Mouse (Mus musculus) kidney, embryonic 14.5 days (tissue): Measurements from ENCODE around the gene Fndc3b. TPM values are rescaled to one million over a fixed set of nuclear protein-coding genes. Genes with fewer than 3 reads are reported as not detected.

ENCODE experiments used
- ATAC-seq: fragments of 200-750 bp; cut with Nextera tagmentation; 2 replicates; pipeline ENCODE4 v1.8.0; 2017; ENCODE audit warnings: moderate number of reproducible peaks, mild to moderate bottlenecking, moderate TSS enrichment, moderate library complexity; ENCODE audit not compliant: low FRiP score, low TSS enrichment
- H3K27ac ChIP-seq: fragments of 300-500 bp; sonication (generic); 2 replicates; pipeline ENCODE4 v1.5.1; 2014; ENCODE audit warnings: low read depth, mild to moderate bottlenecking, low read length, moderate library complexity, mixed read lengths
- H3K27me3 ChIP-seq: fragments of 300-500 bp; sonication (generic); 2 replicates; pipeline ENCODE4 v1.6.1; 2014; ENCODE audit warnings: mild to moderate bottlenecking, low read length; ENCODE audit not compliant: control insufficient read depth, insufficient read depth
- H3K36me3 ChIP-seq: fragments of 300-500 bp; sonication (generic); 2 replicates; pipeline ENCODE4 v1.6.1; 2014; ENCODE audit warnings: low read length, mixed read lengths; ENCODE audit not compliant: control insufficient read depth, insufficient read depth
- H3K4me1 ChIP-seq: fragments of 300-500 bp; sonication (generic); 2 replicates; pipeline ENCODE4 v1.6.1; 2014; ENCODE audit warnings: low read length, mixed read lengths; ENCODE audit not compliant: control insufficient read depth, insufficient read depth
- H3K4me2 ChIP-seq: fragments of 300-500 bp; sonication (generic); replicated peaks from 2 replicates; pipeline ENCODE4 v1.6.1; 2014; ENCODE audit warnings: low read depth, mild to moderate bottlenecking, low read length
- H3K4me3 ChIP-seq: fragments of 300-500 bp; sonication (generic); 2 replicates; pipeline ENCODE4 v1.5.1; 2014; ENCODE audit warnings: mild to moderate bottlenecking, low read length
- H3K9ac ChIP-seq: fragments of 300-500 bp; sonication (generic); 2 replicates; pipeline ENCODE4 v1.6.1; 2014; ENCODE audit warnings: low read depth, mild to moderate bottlenecking, low read length, moderate library complexity
- H3K9me3 ChIP-seq: fragments of 300-500 bp; sonication (generic); 2 replicates; pipeline ENCODE4 v1.6.1; 2016; ENCODE audit warnings: low read length; ENCODE audit not compliant: control insufficient read depth
- WGBS: fragments of 180-500 bp; shearing (Covaris S2); extraction: QIAGEN DNeasy Blood & Tissue Kit; methylation state at CpG from one replicate; pipeline ENCODE4 v1.1.7; 2014; 5-methylcytosine and 5-hydroxymethylcytosine counted together
- polyA plus RNA-seq: library from polyadenylated mRNA; unstranded; fragments of >200 nt; fragmentation: Nextera tagmentation; extraction: Ambion mirVana; gene quantifications from 2 replicates; pipeline ENCODE4 v1.2.1, GENCODE M21; 2014

Fndc3b gene
- polyA plus RNA-seq, 1 experiment from 2014 or later = 28.7 TPM

GRCm38 (mm10) chr3:27554325-27554724, 156.8 kb downstream of the Fndc3b start:
- Histone ChIP-seq H3K9ac (no peak overlapping the region), H3K27ac (no peak overlapping the region), H3K9me3 (no peaks in the 10 kb centered on the region), H3K36me3 (peaks cover 8% of the 10 kb centered on the region), H3K4me3 (no peak overlapping the region), H3K4me1 (peaks cover 9% of the 10 kb centered on the region), H3K27me3 (no peaks in the 10 kb centered on the region), H3K4me2 (no peak overlapping the region)
- WGBS = 40% methylated on average over 3 of the region's 3 CpGs
- ATAC-seq = peak; percentile 71; the same call in 1 of the 2 replicates

- 51% methylated on average over 3 of the region's 3 CpGs for WGBS
- no peak overlapping the region for H3K9ac ChIP-seq
- no peak overlapping the region for H3K4me2 ChIP-seq
- ATAC-seq = no peak
- no peak overlapping the region for H3K27ac ChIP-seq
- H3K9me3 ChIP-seq = no peaks in the 10 kb centered on the region
- peaks cover 8% of the 10 kb centered on the region for H3K36me3 ChIP-seq
- no peaks in the 10 kb centered on the region for H3K27me3 ChIP-seq
- peaks cover 9% of the 10 kb centered on the region for H3K4me1 ChIP-seq
- H3K4me3 ChIP-seq = no peak overlapping the region
These were observed 157.3 kb downstream of the Fndc3b start for GRCm38 (mm10) chr3:27553781-27554180.

- no peak overlapping the region for H3K9ac ChIP-seq
- 89% methylated on average over 3 of the region's 3 CpGs for WGBS
- 0 out of 2 replicates have a peak, but pooled peaks cover 6% of the 10 kb centered on the region for H3K4me1 ChIP-seq
- H3K27me3 ChIP-seq = no peaks in the 10 kb centered on the region
- peaks cover 8% of the 10 kb centered on the region for H3K36me3 ChIP-seq
- no peak for ATAC-seq
- no peak overlapping the region for H3K4me2 ChIP-seq
- no peaks in the 10 kb centered on the region for H3K9me3 ChIP-seq
- no peak overlapping the region for H3K4me3 ChIP-seq
- H3K27ac ChIP-seq = no peak overlapping the region
These were observed 160.1 kb downstream of the Fndc3b start for GRCm38 (mm10) chr3:27551005-27551404.

- Histone ChIP-seq H3K9me3 (no peaks in the 10 kb centered on the region), H3K4me3 (no peak overlapping the region), H3K27me3 (no peaks in the 10 kb centered on the region), H3K9ac (no peak overlapping the region), H3K4me1 (0 out of 2 replicates have a peak, but pooled peaks cover 6% of the 10 kb centered on the region), H3K27ac (no peak overlapping the region), H3K36me3 (peaks cover 5% of the 10 kb centered on the region), H3K4me2 (no peak overlapping the region)
- 92% methylated on average over 1 of the region's 1 CpGs for WGBS
- ATAC-seq = no peak
These were observed 160.7 kb downstream of the Fndc3b start for GRCm38 (mm10) chr3:27550409-27550808.

- Histone ChIP-seq H3K9ac (no peak overlapping the region), H3K4me3 (no peak overlapping the region), H3K27me3 (no peaks in the 10 kb centered on the region), H3K4me2 (no peak overlapping the region), H3K27ac (no peak overlapping the region), H3K4me1 (no peaks in the 10 kb centered on the region), H3K9me3 (no peaks in the 10 kb centered on the region), H3K36me3 (peaks cover 5% of the 10 kb centered on the region; the same call in 1 of the 2 replicates)
- WGBS = 94% methylated on average over 3 of the region's 3 CpGs
- ATAC-seq = no peak
These were observed 165.5 kb downstream of the Fndc3b start for GRCm38 (mm10) chr3:27545651-27546050.

- Histone ChIP-seq H3K4me1 (no peaks in the 10 kb centered on the region), H3K27me3 (no peaks in the 10 kb centered on the region), H3K36me3 (peaks cover 5% of the 10 kb centered on the region; the same call in 1 of the 2 replicates), H3K27ac (no peak overlapping the region), H3K4me3 (no peak overlapping the region), H3K4me2 (no peak overlapping the region), H3K9me3 (no peaks in the 10 kb centered on the region), H3K9ac (no peak overlapping the region)
- WGBS = 94% methylated on average over 11 of the region's 11 CpGs
- no peak for ATAC-seq
These were observed 167.0 kb downstream of the Fndc3b start for GRCm38 (mm10) chr3:27544061-27544460.

- Histone ChIP-seq H3K4me1 (no peaks in the 10 kb centered on the region), H3K9ac (no peak overlapping the region), H3K4me2 (no peak overlapping the region), H3K27ac (no peak overlapping the region), H3K9me3 (no peaks in the 10 kb centered on the region), H3K27me3 (no peaks in the 10 kb centered on the region), H3K36me3 (peaks cover 14% of the 10 kb centered on the region; the same call in 1 of the 2 replicates), H3K4me3 (no peak overlapping the region)
- no peak for ATAC-seq
- 95% methylated on average over 12 of the region's 12 CpGs for WGBS
These were observed 169.3 kb downstream of the Fndc3b start for GRCm38 (mm10) chr3:27541841-27542240.

GRCm38 (mm10) chr3:27541181-27541580, 169.9 kb downstream of the Fndc3b start:
- Histone ChIP-seq H3K4me3 (no peak overlapping the region), H3K4me1 (no peaks in the 10 kb centered on the region), H3K4me2 (no peak overlapping the region), H3K9ac (no peak overlapping the region), H3K27ac (no peak overlapping the region), H3K27me3 (no peaks in the 10 kb centered on the region), H3K36me3 (peaks cover 20% of the 10 kb centered on the region; the same call in 1 of the 2 replicates), H3K9me3 (no peaks in the 10 kb centered on the region)
- ATAC-seq = no peak
- 91% methylated on average over 3 of the region's 3 CpGs for WGBS

GRCm38 (mm10) chr3:27534208-27534607, 176.9 kb downstream of the Fndc3b start:
- no peaks in the 10 kb centered on the region for H3K9me3 ChIP-seq
- H3K4me1 ChIP-seq = no peaks in the 10 kb centered on the region
- H3K4me2 ChIP-seq = no peak overlapping the region
- no peak overlapping the region for H3K9ac ChIP-seq
- ATAC-seq = no peak
- no peak overlapping the region for H3K4me3 ChIP-seq
- peaks cover 31% of the 10 kb centered on the region for H3K36me3 ChIP-seq
- WGBS = 76% methylated on average over 3 of the region's 3 CpGs
- H3K27ac ChIP-seq = no peak overlapping the region
- no peaks in the 10 kb centered on the region for H3K27me3 ChIP-seq
